Mouse (Mus musculus) embryonic facial prominence, embryonic 10.5 days (tissue): ENCODE results near the gene C2cd2. TPM values are rescaled to one million over a fixed set of nuclear protein-coding genes. Genes with fewer than 3 reads are reported as not detected.
A peak's percentile ranks its signal among the peaks of the same experiment; 100 is the strongest.

ENCODE experiments used
- DNase-seq: peaks from one replicate; pipeline ENCODE4 v3.0.0-alpha.2; 2017; ENCODE audit warnings: low spot score
- H3K27ac ChIP-seq: fragments of 300-500 bp; sonication (generic); replicated peaks from 2 replicates; pipeline ENCODE4 v1.5.1; 2016; ENCODE audit warnings: mild to moderate bottlenecking
- H3K27me3 ChIP-seq: fragments of 300-500 bp; sonication (generic); replicated peaks from 2 replicates; pipeline ENCODE4 v1.6.1; 2016; ENCODE audit warnings: low read depth, mild to moderate bottlenecking; ENCODE audit not compliant: poor library complexity, severe bottlenecking
- H3K36me3 ChIP-seq: fragments of 300-500 bp; sonication (generic); replicated peaks from 2 replicates; pipeline ENCODE4 v1.6.1; 2016; ENCODE audit warnings: mild to moderate bottlenecking, moderate library complexity
- H3K4me1 ChIP-seq: fragments of 300-500 bp; sonication (generic); 2 replicates; pipeline ENCODE4 v1.6.1; 2016
- H3K4me3 ChIP-seq: fragments of 300-500 bp; sonication (generic); 2 replicates; pipeline ENCODE4 v1.5.1; 2016; ENCODE audit warnings: mild to moderate bottlenecking, moderate library complexity
- H3K9me3 ChIP-seq: fragments of 300-500 bp; sonication (generic); 2 replicates; pipeline ENCODE4 v1.6.1; 2016; ENCODE audit warnings: mild to moderate bottlenecking
- WGBS: fragments of 180-500 bp; shearing (Covaris S2); methylation state at CpG from one replicate; pipeline ENCODE4 v1.1.7; 2016; 5-methylcytosine and 5-hydroxymethylcytosine counted together
- polyA plus RNA-seq: library from polyadenylated mRNA; unstranded; fragments of >200 nt; fragmentation: Nextera tagmentation; extraction: Ambion mirVana; gene quantifications from 2 replicates; pipeline ENCODE4 v1.2.1, GENCODE M21; 2016

Gene C2cd2
- polyA plus RNA-seq, 1 experiment from 2014 or later: 11.6 TPM

DNA sequence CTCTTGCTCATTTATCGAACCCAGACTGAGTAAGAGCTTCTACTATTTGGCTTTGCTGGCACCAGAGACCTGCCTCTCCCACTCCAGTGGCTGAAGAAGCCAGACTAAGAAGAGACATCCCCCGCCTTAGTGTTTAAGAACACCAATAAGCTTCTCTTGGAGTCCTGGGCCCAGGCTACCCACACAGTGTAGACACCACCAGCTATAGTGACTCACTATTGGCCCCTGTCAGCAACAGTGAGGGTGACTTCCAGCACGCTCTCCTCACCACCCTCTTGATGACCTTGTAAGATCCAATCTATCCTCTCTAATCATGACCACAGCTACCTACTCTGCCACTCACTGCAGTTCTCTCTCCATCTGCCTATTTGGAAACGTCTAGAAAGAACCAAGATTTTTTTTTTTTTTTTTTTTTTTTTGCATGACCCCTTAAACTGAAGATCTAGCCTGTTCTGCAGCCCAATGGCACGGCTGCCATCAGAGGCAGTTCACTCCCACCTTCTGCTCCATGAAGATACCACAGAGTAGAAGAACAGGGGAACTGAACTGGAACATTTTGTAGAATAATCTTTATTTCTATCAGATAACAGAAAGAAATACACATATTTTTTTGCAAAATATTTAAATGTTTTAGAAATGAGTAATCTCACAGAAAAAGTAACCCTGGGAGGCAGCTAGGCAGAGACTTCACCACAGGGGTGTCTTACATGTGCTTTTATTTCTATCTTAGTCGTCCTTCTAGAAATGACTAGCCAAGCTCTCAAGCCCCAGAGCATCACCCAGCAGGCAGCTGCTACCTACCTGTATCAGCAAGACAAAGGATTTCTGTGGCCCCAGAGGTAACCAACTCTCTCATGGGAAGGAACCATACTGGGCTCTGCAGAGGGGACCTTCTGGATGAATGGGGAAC is 93.0 kb downstream of the C2cd2 start:
- no peak overlapping the region for H3K27ac ChIP-seq

GRCm38 (mm10) chr16:97863932-97864467 is 98.4 kb downstream of the C2cd2 start:
- 83% methylated on average over 3 of the region's 3 CpGs for WGBS
- DNase-seq: no peak
- Histone ChIP-seq H3K27me3 (no peaks in the 10 kb centered on the region), H3K4me1 (no peaks in the 10 kb centered on the region), H3K27ac (no peak overlapping the region), H3K36me3 (peaks cover 28% of the 10 kb centered on the region), H3K9me3 (no peaks in the 10 kb centered on the region), H3K4me3 (no peak overlapping the region)

More for the DNA sequence above, 93.0 kb downstream of the C2cd2 start:
- 74% methylated on average over 6 of the region's 6 CpGs for WGBS
- H3K9me3 ChIP-seq: no peaks in the 10 kb centered on the region
- no peaks in the 10 kb centered on the region for H3K4me1 ChIP-seq
- H3K4me3 ChIP-seq: no peak overlapping the region
- peaks cover 28% of the 10 kb centered on the region for H3K36me3 ChIP-seq
- DNase-seq: no peak
- H3K27me3 ChIP-seq: no peaks in the 10 kb centered on the region

DNA sequence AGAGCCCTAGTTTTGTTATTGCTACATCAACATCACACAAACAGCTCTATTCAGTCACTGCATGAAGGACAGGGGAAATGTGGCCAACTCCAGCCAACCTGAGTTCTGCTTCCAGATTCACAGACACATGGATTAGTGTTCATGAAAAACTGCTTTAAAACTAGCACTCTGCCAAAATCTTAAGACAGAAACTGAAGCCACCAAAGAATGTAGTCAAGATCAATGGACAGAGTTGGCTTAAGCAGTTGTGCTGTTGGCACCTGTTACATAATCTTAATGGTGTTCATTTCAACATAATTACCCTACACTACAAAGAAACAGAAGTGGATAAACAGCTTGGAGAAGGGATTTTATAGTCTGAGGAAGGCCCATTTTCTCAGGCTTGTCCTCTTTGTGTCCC is 106.3 kb downstream of the C2cd2 start:
- Histone ChIP-seq H3K27ac (no peak overlapping the region), H3K4me3 (no peak overlapping the region), H3K27me3 (no peaks in the 10 kb centered on the region), H3K9me3 (no peaks in the 10 kb centered on the region), H3K36me3 (peaks cover 11% of the 10 kb centered on the region; the same call in 1 of the 2 replicates), H3K4me1 (peaks cover 7% of the 10 kb centered on the region)
- no peak for DNase-seq

DNA sequence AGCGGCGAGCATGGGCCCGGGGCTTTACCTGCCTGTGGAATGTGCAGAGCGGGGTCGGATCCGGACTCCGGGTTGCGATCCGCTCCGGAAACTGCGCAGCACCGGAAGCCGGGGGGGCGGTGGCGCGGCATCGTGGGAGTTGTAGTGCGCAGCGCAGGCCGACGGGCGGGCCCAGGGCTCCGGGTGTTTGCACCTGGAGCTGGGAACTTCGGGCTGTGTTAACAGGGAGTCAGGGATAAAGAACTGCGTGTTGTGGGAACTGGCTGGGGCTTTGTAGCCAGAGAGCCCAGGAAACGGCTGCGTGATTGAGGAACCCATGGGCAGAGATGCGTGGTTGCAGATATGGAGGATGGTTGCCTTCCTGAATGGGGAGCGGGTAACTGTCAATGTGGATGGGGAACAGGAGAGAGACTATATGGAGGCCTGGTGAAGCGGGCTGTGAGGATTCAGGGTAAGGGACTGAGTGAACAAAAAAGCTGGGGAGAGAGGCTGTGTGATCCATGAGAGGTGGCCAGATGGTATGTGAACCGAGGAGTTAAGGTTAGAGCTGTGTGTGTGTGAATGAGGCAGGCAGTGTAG is 110.6 kb downstream of the C2cd2 start, which contains the start of gene Prdm15:
Prdm15 (minus strand) TSS at position 110 of the 579 bp plus-strand sequence.
- no peaks in the 10 kb centered on the region for H3K9me3 ChIP-seq
- DNase-seq: peak; percentile 93
- peaks cover 25% of the 10 kb centered on the region for H3K4me1 ChIP-seq
- H3K36me3 ChIP-seq: peaks cover 23% of the 10 kb centered on the region
- 2% methylated on average over 31 of the region's 31 CpGs for WGBS
- peak within 1 kb of the TSS; percentile 99 for H3K27ac ChIP-seq
- peak within 1 kb of the TSS; percentile 90 for H3K4me3 ChIP-seq
- no peaks in the 10 kb centered on the region for H3K27me3 ChIP-seq

- Histone ChIP-seq H3K4me1 (peaks cover 25% of the 10 kb centered on the region), H3K9me3 (no peaks in the 10 kb centered on the region), H3K36me3 (peaks cover 29% of the 10 kb centered on the region), H3K27ac (peak overlapping the region; percentile 99), H3K27me3 (no peaks in the 10 kb centered on the region), H3K4me3 (peak overlapping the region; percentile 90)
- under 1% methylated on average over 77 of the region's 77 CpGs for WGBS
- DNase-seq: peak; percentile 91
These were observed 111.2 kb downstream of the C2cd2 start for GRCm38 (mm10) chr16:97851061-97851740.

DNA sequence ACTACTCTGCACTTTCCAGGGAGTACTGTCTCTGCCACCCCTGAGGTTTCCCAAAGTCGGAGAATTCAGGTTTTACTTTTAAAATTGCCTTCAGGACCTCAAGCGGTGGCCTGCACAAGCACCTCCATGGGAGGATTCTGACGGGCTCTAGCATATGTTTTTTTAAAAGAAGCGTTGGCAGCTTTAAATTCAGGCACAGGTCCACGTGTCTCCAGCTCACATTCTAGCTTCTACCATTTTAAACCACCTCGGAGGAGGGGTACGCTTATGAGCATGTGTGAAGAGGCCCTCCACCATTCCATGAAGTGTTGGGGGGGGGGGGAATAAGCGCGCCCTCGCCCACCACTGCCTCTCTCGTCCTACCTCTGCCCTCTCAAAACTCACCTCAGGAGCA is 111.7 kb downstream of the C2cd2 start:
- no peak for DNase-seq
- peak overlapping the region; percentile 90 for H3K4me3 ChIP-seq
- peaks cover 35% of the 10 kb centered on the region for H3K36me3 ChIP-seq
- H3K27ac ChIP-seq: peak overlapping the region; percentile 99
- WGBS: 2% methylated on average over 11 of the region's 11 CpGs
- no peaks in the 10 kb centered on the region for H3K27me3 ChIP-seq
- no peaks in the 10 kb centered on the region for H3K9me3 ChIP-seq
- H3K4me1 ChIP-seq: peaks cover 25% of the 10 kb centered on the region

DNA sequence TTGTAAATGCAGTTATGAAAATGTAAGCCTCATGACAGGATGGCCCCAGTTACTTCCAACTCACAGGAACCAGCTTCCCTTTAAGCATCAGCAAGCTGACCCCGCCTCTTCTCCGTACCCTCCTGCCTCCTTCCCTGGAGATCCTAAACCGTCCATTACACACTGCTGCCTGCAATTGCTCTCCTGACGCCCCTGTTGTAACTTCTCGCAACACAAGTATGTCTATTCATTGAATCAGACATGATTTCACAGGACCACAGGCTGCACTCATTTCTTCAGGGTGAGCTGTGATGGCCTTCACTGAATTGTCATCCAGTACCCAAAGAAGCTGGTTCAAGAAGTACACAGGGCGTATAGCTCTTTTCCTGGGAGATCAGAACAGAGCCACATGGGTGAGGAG is 113.6 kb downstream of the C2cd2 start:
- no peak for DNase-seq
- Histone ChIP-seq H3K9me3 (no peaks in the 10 kb centered on the region), H3K27ac (no peak overlapping the region), H3K36me3 (peaks cover 40% of the 10 kb centered on the region), H3K4me3 (no peak overlapping the region), H3K27me3 (no peaks in the 10 kb centered on the region), H3K4me1 (peaks cover 25% of the 10 kb centered on the region)
- WGBS: 87% methylated on average over 6 of the region's 6 CpGs

- Histone ChIP-seq H3K27ac (no peak overlapping the region), H3K4me1 (peaks cover 14% of the 10 kb centered on the region), H3K36me3 (peaks cover 56% of the 10 kb centered on the region), H3K9me3 (no peaks in the 10 kb centered on the region), H3K27me3 (no peaks in the 10 kb centered on the region), H3K4me3 (no peak overlapping the region)
- 87% methylated on average over 12 of the region's 12 CpGs for WGBS
- DNase-seq: no peak
These were observed 117.1 kb downstream of the C2cd2 start for GRCm38 (mm10) chr16:97844967-97845937.

- H3K9me3 ChIP-seq: no peaks in the 10 kb centered on the region
- H3K36me3 ChIP-seq: peaks cover 97% of the 10 kb centered on the region
- no peaks in the 10 kb centered on the region for H3K4me1 ChIP-seq
- no peak overlapping the region for H3K27ac ChIP-seq
- H3K4me3 ChIP-seq: no peak overlapping the region
- DNase-seq: no peak
- WGBS: 86% methylated on average over 3 of the region's 3 CpGs
- H3K27me3 ChIP-seq: no peaks in the 10 kb centered on the region
These were observed 130.2 kb downstream of the C2cd2 start for GRCm38 (mm10) chr16:97832154-97832553.

DNA sequence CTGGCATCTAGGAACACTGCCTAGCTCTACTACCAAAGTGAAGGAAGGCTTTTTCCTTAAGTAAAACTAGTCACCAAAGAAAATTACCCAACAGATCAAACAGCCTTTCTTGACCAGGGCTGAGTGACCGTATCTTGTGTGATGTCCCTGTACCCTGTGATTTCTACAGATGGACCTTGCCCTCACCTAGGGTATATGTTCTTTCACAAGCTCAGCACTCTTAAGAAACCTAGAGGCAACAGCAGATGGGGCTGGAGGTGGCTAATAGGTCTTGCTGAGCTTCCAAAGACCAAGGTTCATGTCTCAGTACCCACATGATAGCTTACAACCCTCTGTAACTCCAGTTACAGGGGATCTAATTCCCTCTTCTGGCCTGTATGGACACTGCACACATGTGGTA is 134.2 kb downstream of the C2cd2 start:
- no peaks in the 10 kb centered on the region for H3K4me1 ChIP-seq
- no peaks in the 10 kb centered on the region for H3K9me3 ChIP-seq
- H3K36me3 ChIP-seq: peaks cover 81% of the 10 kb centered on the region
- 95% methylated on average over 1 of the region's 1 CpGs for WGBS
- no peaks in the 10 kb centered on the region for H3K27me3 ChIP-seq
- no peak overlapping the region for H3K4me3 ChIP-seq
- no peak overlapping the region for H3K27ac ChIP-seq
- DNase-seq: no peak

DNA sequence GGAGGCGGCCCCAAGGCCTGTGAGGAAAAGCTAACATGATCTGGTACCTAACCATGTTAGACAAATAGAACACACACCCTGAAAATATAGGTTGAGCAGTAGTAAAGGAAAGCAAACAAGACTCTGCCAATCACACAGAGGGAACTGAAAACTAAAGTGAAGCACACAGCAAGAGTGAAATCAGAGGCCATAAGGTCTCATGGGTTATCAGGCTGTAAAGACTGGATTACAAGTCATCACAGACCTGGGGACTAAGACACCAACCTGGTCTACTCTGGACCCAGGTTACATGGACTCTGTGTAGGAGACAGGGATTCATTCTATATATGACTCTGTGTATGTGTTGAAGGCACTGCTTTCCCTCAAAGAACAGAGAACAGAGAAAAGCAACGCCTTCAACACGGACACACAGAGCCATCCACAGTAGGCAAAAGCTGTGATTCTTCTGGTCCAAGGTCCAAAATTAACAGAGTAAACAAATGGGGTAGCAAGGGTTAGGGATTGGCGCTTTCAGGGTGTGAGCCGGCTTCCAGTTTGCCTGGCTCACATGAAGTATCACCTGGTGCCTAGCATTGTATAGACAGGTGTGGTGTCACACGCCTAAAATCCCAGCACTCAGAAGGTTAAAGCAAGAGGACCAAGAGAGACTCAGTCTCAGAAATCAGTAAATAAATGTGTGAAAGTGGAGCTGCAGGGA is 138.9 kb downstream of the C2cd2 start:
- DNase-seq: no peak
- no peak overlapping the region for H3K4me3 ChIP-seq
- 95% methylated on average over 6 of the region's 6 CpGs for WGBS
- no peaks in the 10 kb centered on the region for H3K4me1 ChIP-seq
- H3K36me3 ChIP-seq: peaks cover 82% of the 10 kb centered on the region
- H3K9me3 ChIP-seq: no peaks in the 10 kb centered on the region
- H3K27me3 ChIP-seq: no peaks in the 10 kb centered on the region
- H3K27ac ChIP-seq: no peak overlapping the region
